Mouse (Mus musculus) heart, embryonic 16.5 days (tissue): ENCODE data around the gene Fam72a. TPM values are rescaled to one million over a fixed set of nuclear protein-coding genes. Genes with fewer than 3 reads are reported as not detected.
A peak's percentile ranks its signal among the peaks of the same experiment; 100 is the strongest.
"Not testable (repeated sequence)": the region's sequence is repeated elsewhere in the genome, so short reads cannot be mapped to it uniquely, and the experiment has no call there.

Experiments
- ATAC-seq: fragments of 200-750 bp; cut with Nextera tagmentation; replicated peaks from 2 replicates; pipeline ENCODE4 v1.8.0; 2017; ENCODE audit warnings: moderate number of reproducible peaks; ENCODE audit not compliant: insufficient read depth, low FRiP score; ENCODE audit errors: extremely low read depth
- H3K27ac ChIP-seq: fragments of 300-500 bp; sonication (generic); 2 replicates; pipeline ENCODE4 v1.5.1; 2014; ENCODE audit warnings: mild to moderate bottlenecking, low read length, control low read depth, moderate library complexity
- H3K27me3 ChIP-seq: fragments of 300-500 bp; sonication (generic); 2 replicates; pipeline ENCODE4 v1.6.1; 2014; ENCODE audit warnings: low read length, mixed read lengths; ENCODE audit not compliant: control insufficient read depth, insufficient read depth
- H3K36me3 ChIP-seq: fragments of 300-500 bp; sonication (generic); 2 replicates; pipeline ENCODE4 v1.6.1; 2014; ENCODE audit not compliant: control insufficient read depth, insufficient read depth
- H3K4me1 ChIP-seq: fragments of 300-500 bp; sonication (generic); 2 replicates; pipeline ENCODE4 v1.6.1; 2014; ENCODE audit warnings: low read length, mixed read lengths; ENCODE audit not compliant: control insufficient read depth, insufficient read depth
- H3K4me2 ChIP-seq: fragments of 300-500 bp; sonication (generic); 2 replicates; pipeline ENCODE4 v1.6.1; 2014; ENCODE audit warnings: low read depth, mild to moderate bottlenecking, control low read depth, low read length
- H3K4me3 ChIP-seq: fragments of 300-500 bp; sonication (generic); 2 replicates; pipeline ENCODE4 v1.5.1; 2014; ENCODE audit warnings: mild to moderate bottlenecking, control low read depth, low read length
- H3K9ac ChIP-seq: fragments of 300-500 bp; sonication (generic); 2 replicates; pipeline ENCODE4 v1.6.1; 2014; ENCODE audit warnings: low read length, control low read depth
- H3K9me3 ChIP-seq: fragments of 300-500 bp; sonication (generic); replicated peaks from 2 replicates; pipeline ENCODE4 v1.6.1; 2016; ENCODE audit warnings: low read length; ENCODE audit not compliant: control insufficient read depth
- WGBS: fragments of 180-500 bp; shearing (Covaris S2); extraction: QIAGEN DNeasy Blood & Tissue Kit; methylation state at CpG from one replicate; pipeline ENCODE4 v1.1.7; 2014; 5-methylcytosine and 5-hydroxymethylcytosine counted together
- polyA plus RNA-seq: library from polyadenylated mRNA; unstranded; fragments of >200 nt; fragmentation: Nextera tagmentation; extraction: Ambion mirVana; gene quantifications from 2 replicates; pipeline ENCODE4 v1.2.1, GENCODE M21; 2015

Gene Fam72a
- polyA plus RNA-seq, 1 experiment from 2014 or later, result 3.2 TPM

- 92% methylated on average over 2 of the region's 2 CpGs for WGBS
- Histone ChIP-seq H3K9me3 (no peaks in the 10 kb centered on the region), H3K4me2 (no peak overlapping the region), H3K27ac (no peak overlapping the region), H3K27me3 (no peaks in the 10 kb centered on the region), H3K36me3 (no peaks in the 10 kb centered on the region), H3K4me3 (no peak overlapping the region), H3K4me1 (no peaks in the 10 kb centered on the region), H3K9ac (no peak overlapping the region)
- no peak for ATAC-seq
Observed at GRCm38 (mm10) chr1:131562081-131562480, 34.4 kb downstream of the Fam72a start.

- H3K4me2 ChIP-seq, H3K4me3 ChIP-seq, H3K36me3 ChIP-seq, H3K4me1 ChIP-seq, H3K27ac ChIP-seq, H3K9me3 ChIP-seq, H3K27me3 ChIP-seq, ATAC-seq, H3K9ac ChIP-seq: not testable (repeated sequence)
- WGBS, result 40% methylated on average over 11 of the region's 11 CpGs
Observed at GRCm38 (mm10) chr1:131566056-131566455, 38.4 kb downstream of the Fam72a start.

- no peak for ATAC-seq
- WGBS, result 57% methylated on average over 6 of the region's 6 CpGs
- Histone ChIP-seq H3K36me3 (no peaks in the 10 kb centered on the region), H3K9me3 (no peaks in the 10 kb centered on the region), H3K4me3 (no peak overlapping the region), H3K27me3 (no peaks in the 10 kb centered on the region), H3K9ac (no peak overlapping the region), H3K27ac (no peak overlapping the region), H3K4me2 (no peak overlapping the region), H3K4me1 (no peaks in the 10 kb centered on the region)
Observed at GRCm38 (mm10) chr1:131569721-131570120, 42.0 kb downstream of the Fam72a start.

- H3K27ac ChIP-seq, result no peak overlapping the region
- H3K4me3 ChIP-seq, result no peak overlapping the region
- no peaks in the 10 kb centered on the region for H3K27me3 ChIP-seq
- H3K9me3 ChIP-seq, result no peaks in the 10 kb centered on the region
- ATAC-seq, result no peak
- WGBS, result 90% methylated on average over 4 of the region's 4 CpGs
- H3K36me3 ChIP-seq, result no peaks in the 10 kb centered on the region
- no peak overlapping the region for H3K9ac ChIP-seq
- no peaks in the 10 kb centered on the region for H3K4me1 ChIP-seq
- H3K4me2 ChIP-seq, result no peak overlapping the region
Observed at GRCm38 (mm10) chr1:131570391-131570790, 42.7 kb downstream of the Fam72a start.

GRCm38 (mm10) chr1:131573721-131574120, 46.0 kb downstream of the Fam72a start:
- H3K9ac ChIP-seq, result no peak overlapping the region
- no peaks in the 10 kb centered on the region for H3K36me3 ChIP-seq
- no peaks in the 10 kb centered on the region for H3K27me3 ChIP-seq
- H3K4me1 ChIP-seq, result no peaks in the 10 kb centered on the region
- no peak overlapping the region for H3K4me3 ChIP-seq
- H3K27ac ChIP-seq, result no peak overlapping the region
- WGBS, result 86% methylated on average over 14 of the region's 14 CpGs
- ATAC-seq, result peak; percentile 77
- H3K4me2 ChIP-seq, result no peak overlapping the region
- H3K9me3 ChIP-seq, result no peaks in the 10 kb centered on the region

- Histone ChIP-seq H3K4me2 (no peak overlapping the region), H3K36me3 (no peaks in the 10 kb centered on the region), H3K4me3 (no peak overlapping the region), H3K9me3 (no peaks in the 10 kb centered on the region), H3K27me3 (no peaks in the 10 kb centered on the region), H3K4me1 (no peaks in the 10 kb centered on the region), H3K27ac (no peak overlapping the region), H3K9ac (no peak overlapping the region)
- no peak for ATAC-seq
- WGBS, result 73% methylated on average over 17 of the region's 17 CpGs
Observed at GRCm38 (mm10) chr1:131578943-131579680, 51.4 kb downstream of the Fam72a start.

GRCm38 (mm10) chr1:131580389-131580788, 52.7 kb downstream of the Fam72a start:
- Histone ChIP-seq H3K36me3 (no peaks in the 10 kb centered on the region), H3K4me3 (no peak overlapping the region), H3K9ac (no peak overlapping the region), H3K4me1 (no peaks in the 10 kb centered on the region), H3K4me2 (no peak overlapping the region), H3K9me3 (no peaks in the 10 kb centered on the region), H3K27me3 (no peaks in the 10 kb centered on the region), H3K27ac (no peak overlapping the region)
- no peak for ATAC-seq
- 38% methylated on average over 4 of the region's 4 CpGs for WGBS

- 80% methylated on average over 3 of the region's 3 CpGs for WGBS
- peaks cover 8% of the 10 kb centered on the region for H3K4me1 ChIP-seq
- no peak overlapping the region for H3K9ac ChIP-seq
- no peak overlapping the region for H3K4me2 ChIP-seq
- H3K9me3 ChIP-seq, result no peaks in the 10 kb centered on the region
- H3K27ac ChIP-seq, result no peak overlapping the region
- H3K27me3 ChIP-seq, result no peaks in the 10 kb centered on the region
- H3K4me3 ChIP-seq, result no peak overlapping the region
- H3K36me3 ChIP-seq, result no peaks in the 10 kb centered on the region
- ATAC-seq, result no peak
Observed at GRCm38 (mm10) chr1:131583598-131583997, 55.9 kb downstream of the Fam72a start.

- no peaks in the 10 kb centered on the region for H3K9me3 ChIP-seq
- no peak overlapping the region for H3K27ac ChIP-seq
- no peaks in the 10 kb centered on the region for H3K36me3 ChIP-seq
- H3K9ac ChIP-seq, result no peak overlapping the region
- no peak overlapping the region for H3K4me3 ChIP-seq
- ATAC-seq, result no peak
- no peak overlapping the region for H3K4me2 ChIP-seq
- peaks cover 8% of the 10 kb centered on the region for H3K4me1 ChIP-seq
- H3K27me3 ChIP-seq, result no peaks in the 10 kb centered on the region
- WGBS, result 27% methylated on average over 8 of the region's 8 CpGs
Observed at GRCm38 (mm10) chr1:131586836-131587235, 59.1 kb downstream of the Fam72a start.
